Mouse (Mus musculus): ENCODE results near the gene Cd33. TPM values are rescaled to one million over a fixed set of nuclear protein-coding genes. Genes with fewer than 3 reads are reported as not detected.

Cd33 gene
- polyA plus RNA-seq, 1 experiment: under 0.01 TPM

DNA sequence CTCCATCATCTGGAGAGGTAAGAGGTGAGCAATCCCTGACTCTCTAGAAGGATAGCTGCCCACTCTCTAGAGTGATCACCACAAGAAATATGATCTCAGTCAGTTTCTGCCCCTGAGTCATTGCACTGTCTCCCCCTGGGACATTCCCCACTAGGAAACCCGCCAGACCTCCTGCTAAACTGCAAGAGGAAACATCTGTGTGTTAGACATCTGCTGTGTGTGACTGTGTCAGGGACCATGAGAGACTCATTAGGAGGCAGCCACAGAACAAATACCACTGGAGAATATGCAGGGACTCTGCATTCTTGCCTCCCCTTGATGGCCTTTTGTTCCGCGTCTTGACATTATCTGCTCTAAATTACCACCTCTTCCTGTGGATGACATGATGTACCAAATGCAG lies 10.3 kb upstream of the Cd33 start:
- no peak overlapping the region for H3K4me3 ChIP-seq (ENCODE audit: insufficient read depth, poor library complexity, severe bottlenecking)
- H3K79me3 ChIP-seq (ENCODE audit: low read depth): no peaks in the 10 kb centered on the region
- no peaks in the 10 kb centered on the region for H3K79me2 ChIP-seq (ENCODE audit: control insufficient read depth, insufficient read depth)
- H3K36me3 ChIP-seq (ENCODE audit: control insufficient read depth, insufficient read depth): no peaks in the 10 kb centered on the region
- no peaks in the 10 kb centered on the region for H3K27me3 ChIP-seq (ENCODE audit: control insufficient read depth, insufficient read depth, insufficient read length)
- H3ac ChIP-seq (ENCODE audit: control insufficient read depth, insufficient read length, low read depth): no peak overlapping the region
- TF ChIP-seq MAX (IDR thresholded peaks at IDR 0.05): no peak
- TF ChIP-seq FOSL1 (IDR thresholded peaks at IDR 0.05; ENCODE audit: insufficient read depth, low read length, poor library complexity, severe bottlenecking): peak; percentile 68
- peak; percentile 82 for TF ChIP-seq MYOD1 (IDR thresholded peaks at IDR 0.05; ENCODE audit: control insufficient read depth, insufficient read length, low read depth)

DNA sequence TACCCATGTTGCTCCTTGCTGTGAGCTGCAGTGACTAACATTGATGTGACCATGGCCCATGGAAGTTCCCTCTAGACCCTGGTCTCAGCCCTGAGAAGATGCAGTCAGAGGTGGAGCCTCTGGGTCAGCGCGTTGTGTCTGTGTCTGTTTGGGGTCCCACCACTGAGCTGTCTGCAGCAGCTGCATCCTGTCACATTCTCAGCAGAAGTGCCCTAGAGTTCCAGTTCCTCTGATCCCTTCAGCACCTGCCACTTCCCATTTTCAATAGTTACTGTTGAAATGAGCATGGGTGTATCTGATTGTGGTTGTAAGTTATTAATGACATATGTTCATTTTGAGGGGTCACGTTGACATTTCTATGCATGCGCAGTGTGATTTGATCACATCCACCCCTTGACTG lies 8.9 kb upstream of the Cd33 start:
- no peak overlapping the region for H3ac ChIP-seq (ENCODE audit: control insufficient read depth, insufficient read length, low read depth)
- H3K27me3 ChIP-seq (ENCODE audit: control insufficient read depth, insufficient read depth, insufficient read length): no peaks in the 10 kb centered on the region
- H3K79me3 ChIP-seq (ENCODE audit: low read depth): no peaks in the 10 kb centered on the region
- H3K4me3 ChIP-seq (ENCODE audit: insufficient read depth, poor library complexity, severe bottlenecking): no peak overlapping the region
- no peaks in the 10 kb centered on the region for H3K79me2 ChIP-seq (ENCODE audit: control insufficient read depth, insufficient read depth)
- H3K36me3 ChIP-seq (ENCODE audit: control insufficient read depth, insufficient read depth): no peaks in the 10 kb centered on the region
- no peak for TF ChIP-seq USF1 (IDR thresholded peaks at IDR 0.05; ENCODE audit: low read depth)
- TF ChIP-seq FOSL1 (IDR thresholded peaks at IDR 0.05; ENCODE audit: insufficient read depth, low read length, poor library complexity, severe bottlenecking): no peak
- TF ChIP-seq CEBPB (IDR thresholded peaks at IDR 0.05; ENCODE audit: low read depth): no peak
- no peak for TF ChIP-seq CTCF (IDR thresholded peaks at IDR 0.05; ENCODE audit: control insufficient read depth, insufficient read depth, insufficient read length)
- no peak for TF ChIP-seq MYOD1 (IDR thresholded peaks at IDR 0.05; ENCODE audit: control insufficient read depth, insufficient read length, low read depth)
- TF ChIP-seq MYOG (IDR thresholded peaks at IDR 0.05; ENCODE audit: control insufficient read depth, extremely low read depth, insufficient read length): no peak
- TF ChIP-seq MAX (IDR thresholded peaks at IDR 0.05): no peak

DNA sequence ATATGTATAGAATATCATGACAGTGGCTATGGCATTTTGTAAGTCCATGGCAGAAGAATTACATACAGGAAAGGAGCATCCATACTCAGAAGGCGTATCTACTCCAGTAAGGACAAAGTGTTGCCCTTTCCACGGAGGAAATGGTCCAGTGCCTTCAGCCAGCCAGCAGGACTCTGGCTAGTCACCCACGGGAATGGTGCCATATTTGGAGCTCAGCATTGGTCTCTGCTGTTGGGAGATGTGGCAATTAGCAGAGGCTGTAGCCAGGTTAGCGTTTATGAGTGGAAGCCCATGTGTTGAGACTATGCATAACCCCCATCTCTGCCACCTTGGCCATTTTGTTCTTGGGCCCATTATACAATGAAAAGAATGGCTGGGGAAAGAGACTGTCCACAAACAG lies 4.0 kb upstream of the Cd33 start:
- H3K4me3 ChIP-seq (ENCODE audit: insufficient read depth, poor library complexity, severe bottlenecking): no peak overlapping the region
- no peaks in the 10 kb centered on the region for H3K27me3 ChIP-seq (ENCODE audit: control insufficient read depth, insufficient read depth, insufficient read length)
- no peaks in the 10 kb centered on the region for H3K79me3 ChIP-seq (ENCODE audit: low read depth)
- no peak overlapping the region for H3ac ChIP-seq (ENCODE audit: control insufficient read depth, insufficient read length, low read depth)
- H3K36me3 ChIP-seq (ENCODE audit: control insufficient read depth, insufficient read depth): no peaks in the 10 kb centered on the region
- H3K79me2 ChIP-seq (ENCODE audit: control insufficient read depth, insufficient read depth): no peaks in the 10 kb centered on the region
- TF ChIP-seq CEBPB (IDR thresholded peaks at IDR 0.05; ENCODE audit: low read depth) (no peak), USF1 (IDR thresholded peaks at IDR 0.05; ENCODE audit: low read depth) (no peak), CTCF (IDR thresholded peaks at IDR 0.05; ENCODE audit: control insufficient read depth, insufficient read depth, insufficient read length) (no peak), MYOG (IDR thresholded peaks at IDR 0.05; ENCODE audit: control insufficient read depth, extremely low read depth, insufficient read length) (no peak), FOSL1 (IDR thresholded peaks at IDR 0.05; ENCODE audit: insufficient read depth, low read length, poor library complexity, severe bottlenecking) (no peak), MYOD1 (IDR thresholded peaks at IDR 0.05; ENCODE audit: control insufficient read depth, insufficient read length, low read depth) (no peak), MAX (IDR thresholded peaks at IDR 0.05) (no peak)

- TF ChIP-seq MAX (IDR thresholded peaks at IDR 0.05) (no peak), CTCF (IDR thresholded peaks at IDR 0.05; ENCODE audit: control insufficient read depth, insufficient read depth, insufficient read length) (no peak), FOSL1 (IDR thresholded peaks at IDR 0.05; ENCODE audit: insufficient read depth, low read length, poor library complexity, severe bottlenecking) (no peak), MYOD1 (IDR thresholded peaks at IDR 0.05; ENCODE audit: control insufficient read depth, insufficient read length, low read depth) (no peak), CEBPB (IDR thresholded peaks at IDR 0.05; ENCODE audit: low read depth) (no peak), USF1 (IDR thresholded peaks at IDR 0.05; ENCODE audit: low read depth) (no peak), MYOG (IDR thresholded peaks at IDR 0.05; ENCODE audit: control insufficient read depth, extremely low read depth, insufficient read length) (no peak)
- Histone ChIP-seq H3ac (ENCODE audit: control insufficient read depth, insufficient read length, low read depth) (no peak overlapping the region), H3K36me3 (ENCODE audit: control insufficient read depth, insufficient read depth) (no peaks in the 10 kb centered on the region), H3K79me3 (ENCODE audit: low read depth) (no peaks in the 10 kb centered on the region), H3K79me2 (ENCODE audit: control insufficient read depth, insufficient read depth) (no peaks in the 10 kb centered on the region), H3K27me3 (ENCODE audit: control insufficient read depth, insufficient read depth, insufficient read length) (no peaks in the 10 kb centered on the region), H3K4me3 (ENCODE audit: insufficient read depth, poor library complexity, severe bottlenecking) (no peak overlapping the region)
These were observed 3.4 kb upstream of the Cd33 start for GRCm38 (mm10) chr7:43547666-43548065.

- H3K79me2 ChIP-seq (ENCODE audit: control insufficient read depth, insufficient read depth): no peaks in the 10 kb centered on the region
- no peaks in the 10 kb centered on the region for H3K36me3 ChIP-seq (ENCODE audit: control insufficient read depth, insufficient read depth)
- no peak overlapping the region for H3ac ChIP-seq (ENCODE audit: control insufficient read depth, insufficient read length, low read depth)
- no peaks in the 10 kb centered on the region for H3K27me3 ChIP-seq (ENCODE audit: control insufficient read depth, insufficient read depth, insufficient read length)
- TF ChIP-seq MYOG (IDR thresholded peaks at IDR 0.05; ENCODE audit: control insufficient read depth, extremely low read depth, insufficient read length): no peak
- TF ChIP-seq FOSL1 (IDR thresholded peaks at IDR 0.05; ENCODE audit: insufficient read depth, low read length, poor library complexity, severe bottlenecking): no peak
- TF ChIP-seq CEBPB (IDR thresholded peaks at IDR 0.05; ENCODE audit: low read depth): peak; percentile 73
- TF ChIP-seq MYOD1 (IDR thresholded peaks at IDR 0.05; ENCODE audit: control insufficient read depth, insufficient read length, low read depth): peak; percentile 54
- no peak for TF ChIP-seq CTCF (IDR thresholded peaks at IDR 0.05; ENCODE audit: control insufficient read depth, insufficient read depth, insufficient read length)
- TF ChIP-seq MAX (IDR thresholded peaks at IDR 0.05): no peak
- TF ChIP-seq USF1 (IDR thresholded peaks at IDR 0.05; ENCODE audit: low read depth): peak; percentile 24
- H3K79me3 ChIP-seq (ENCODE audit: low read depth): no peaks in the 10 kb centered on the region
- no peak overlapping the region for H3K4me3 ChIP-seq (ENCODE audit: insufficient read depth, poor library complexity, severe bottlenecking)
These were observed 1.7 kb upstream of the Cd33 start for GRCm38 (mm10) chr7:43545656-43546545.
